Mouse (Mus musculus): ENCODE measurements at regions not wholly inside any gene's neighbourhood (a gene's known extent, or its start where the extent isn't known, plus 50 kb on each side); places are given as distances from the start of the nearest gene placed in this dataset.

- no peak for TF ChIP-seq CTCF (IDR thresholded peaks at IDR 0.05; ENCODE audit: low read depth, low read length)
- no peak for TF ChIP-seq POLR2A (IDR thresholded peaks at IDR 0.05; ENCODE audit: borderline replicate concordance, low read depth, low read length)
Measured at GRCm38 (mm10) chr14:72807286-72807685, 97.5 kb upstream of the Fndc3a start.

Data from bone marrow macrophage, adult 2 months (primary cell).